In genomic region chr1:177014921-177015439, GRCm38 (mm10) we compare ENCODE assay signal across 7 mouse cellular contexts.
A peak's percentile ranks its signal among the peaks of the same experiment; 100 is the strongest.
DNase-seq lines count a peak whose midpoint lies in the region; ATAC-seq and TF ChIP-seq lines count a peak whose summit lies in the region.

No protein-coding gene starts in this region.

- no peaks in the 10 kb centered on the region for H3K9me3 ChIP-seq in liver, embryonic 12.5 days (replicated peaks)
- H3K9me3 ChIP-seq in liver, postnatal 0 days (ENCODE audit: low read length) = no peaks in the 10 kb centered on the region
- H3K9me3 ChIP-seq in embryonic facial prominence, embryonic 14.5 days (ENCODE audit: control insufficient read depth, low read length) = no peaks in the 10 kb centered on the region
- no peaks in the 10 kb centered on the region for H3K9me3 ChIP-seq in hindbrain, embryonic 13.5 days
- no peaks in the 10 kb centered on the region for H3K9me3 ChIP-seq in stomach, embryonic 14.5 days (ENCODE audit: control insufficient read depth, low read depth, low read length)

- no peak overlapping the region for H3K9ac ChIP-seq in liver, embryonic 12.5 days
- H3K9ac ChIP-seq in liver, postnatal 0 days (replicated peaks) = no peak overlapping the region
- H3K9ac ChIP-seq in embryonic facial prominence, embryonic 14.5 days (ENCODE audit: low read depth, low read length) = no peak overlapping the region
- H3K9ac ChIP-seq in hindbrain, embryonic 13.5 days = no peak overlapping the region
- H3K9ac ChIP-seq in stomach, embryonic 14.5 days (replicated peaks; ENCODE audit: low read depth, low read length) = no peak overlapping the region

- no peak for TF ChIP-seq CTCF in liver, postnatal 0 days (IDR thresholded peaks at IDR 0.05; ENCODE audit: low read depth)

- H3K4me2 ChIP-seq in liver, embryonic 12.5 days = no peak overlapping the region
- no peak overlapping the region for H3K4me2 ChIP-seq in liver, postnatal 0 days (ENCODE audit: low read depth, low read length)
- no peak overlapping the region for H3K4me2 ChIP-seq in embryonic facial prominence, embryonic 14.5 days (ENCODE audit: low read depth, low read length)
- no peak overlapping the region for H3K4me2 ChIP-seq in hindbrain, embryonic 13.5 days
- H3K4me2 ChIP-seq in stomach, embryonic 14.5 days (replicated peaks; ENCODE audit: low read depth, low read length) = no peak overlapping the region

- 0 out of 2 replicates have a peak, but pooled peaks have one; percentile 14 for ATAC-seq in liver, embryonic 12.5 days
- ATAC-seq in liver, postnatal 0 days = no peak
- peak; percentile 6; the same call in 1 of the 2 replicates for ATAC-seq in embryonic facial prominence, embryonic 14.5 days (ENCODE audit: low read depth)
- ATAC-seq in hindbrain, embryonic 13.5 days (ENCODE audit: low FRiP score) = 0 out of 2 replicates have a peak, but pooled peaks have one; percentile 16
- peak; percentile 48; the same call in 1 of the 2 replicates for ATAC-seq in stomach, embryonic 14.5 days (ENCODE audit: insufficient number of reproducible peaks, insufficient read depth, low FRiP score, low read depth)

- 56% methylated on average over 6 of the region's 6 CpGs for WGBS in liver, embryonic 12.5 days (ENCODE audit: insufficient replicate concordance)
- WGBS in liver, postnatal 0 days (ENCODE audit: insufficient replicate concordance) = 64% methylated on average over 6 of the region's 6 CpGs
- WGBS in embryonic facial prominence, embryonic 14.5 days = 34% methylated on average over 6 of the region's 6 CpGs
- WGBS in hindbrain, embryonic 13.5 days = 64% methylated on average over 6 of the region's 6 CpGs
- WGBS in stomach, embryonic 14.5 days = 54% methylated on average over 6 of the region's 6 CpGs

- H3K27me3 ChIP-seq in liver, embryonic 12.5 days (replicated peaks) = no peaks in the 10 kb centered on the region
- no peaks in the 10 kb centered on the region for H3K27me3 ChIP-seq in liver, postnatal 0 days (ENCODE audit: insufficient read depth, low read length)
- H3K27me3 ChIP-seq in embryonic facial prominence, embryonic 14.5 days (replicated peaks; ENCODE audit: control insufficient read depth, insufficient read depth, low read length) = no peaks in the 10 kb centered on the region
- H3K27me3 ChIP-seq in hindbrain, embryonic 13.5 days = no peaks in the 10 kb centered on the region
- H3K27me3 ChIP-seq in stomach, embryonic 14.5 days (ENCODE audit: control insufficient read depth, insufficient read depth, low read length) = no peaks in the 10 kb centered on the region

- no peak for TF ChIP-seq EP300 in liver, postnatal 0 days (IDR thresholded peaks at IDR 0.05; ENCODE audit: low read depth)

- H3K36me3 ChIP-seq in liver, embryonic 12.5 days = no peaks in the 10 kb centered on the region; the same call in 1 of the 2 replicates
- H3K36me3 ChIP-seq in liver, postnatal 0 days (replicated peaks; ENCODE audit: insufficient read depth, low read length) = no peaks in the 10 kb centered on the region
- no peaks in the 10 kb centered on the region; the same call in 1 of the 2 replicates for H3K36me3 ChIP-seq in embryonic facial prominence, embryonic 14.5 days (ENCODE audit: control insufficient read depth, insufficient read depth, low read length)
- no peaks in the 10 kb centered on the region for H3K36me3 ChIP-seq in hindbrain, embryonic 13.5 days
- no peaks in the 10 kb centered on the region for H3K36me3 ChIP-seq in stomach, embryonic 14.5 days (ENCODE audit: control insufficient read depth, insufficient read depth, low read length)

- no peak overlapping the region for H3K4me3 ChIP-seq in liver, embryonic 12.5 days
- H3K4me3 ChIP-seq in liver, postnatal 0 days (ENCODE audit: low read depth, low read length) = no peak overlapping the region
- H3K4me3 ChIP-seq in embryonic facial prominence, embryonic 14.5 days (ENCODE audit: low read depth, low read length) = no peak overlapping the region
- no peak overlapping the region for H3K4me3 ChIP-seq in hindbrain, embryonic 13.5 days
- no peak overlapping the region for H3K4me3 ChIP-seq in stomach, embryonic 14.5 days (ENCODE audit: low read depth, low read length)

- no peaks in the 10 kb centered on the region; the same call in 1 of the 2 replicates for H3K4me1 ChIP-seq in liver, embryonic 12.5 days
- H3K4me1 ChIP-seq in liver, postnatal 0 days (ENCODE audit: insufficient read depth) = 0 out of 2 replicates have a peak, but pooled peaks cover 3% of the 10 kb centered on the region
- peaks cover 16% of the 10 kb centered on the region for H3K4me1 ChIP-seq in embryonic facial prominence, embryonic 14.5 days (ENCODE audit: control insufficient read depth, insufficient read depth, low read length)
- peaks cover 42% of the 10 kb centered on the region for H3K4me1 ChIP-seq in hindbrain, embryonic 13.5 days (replicated peaks)
- H3K4me1 ChIP-seq in stomach, embryonic 14.5 days (ENCODE audit: control insufficient read depth, insufficient read depth, low read length) = peaks cover 19% of the 10 kb centered on the region

- DNase-seq in liver, postnatal 0 days = no peak
- no peak for DNase-seq in embryonic facial prominence, embryonic 14.5 days (ENCODE audit: low spot score)
- DNase-seq in cerebellum, postnatal 4 days (ENCODE audit: low spot score in 2 of 2) = no peak
- no peak for DNase-seq in layer of hippocampus, adult 9-10 months (ENCODE audit: low spot score)

- no peak overlapping the region for H3K27ac ChIP-seq in liver, embryonic 12.5 days
- H3K27ac ChIP-seq in liver, postnatal 0 days (ENCODE audit: low read depth) = no peak overlapping the region
- 0 out of 2 replicates have a peak overlapping the region, but pooled peaks have one; percentile 11 for H3K27ac ChIP-seq in embryonic facial prominence, embryonic 14.5 days (replicated peaks; ENCODE audit: low read depth, low read length)
- H3K27ac ChIP-seq in hindbrain, embryonic 13.5 days = peak overlapping the region; percentile 45; the same call in 1 of the 2 replicates
- peak overlapping the region; percentile 45; the same call in 1 of the 2 replicates for H3K27ac ChIP-seq in stomach, embryonic 14.5 days (ENCODE audit: low read length)

Comparison
In these comparisons a context has a peak if more than half of its experiments do, and no peak if none do; other contexts are left out.
1. H3K27ac ChIP-seq: peak in embryonic facial prominence, embryonic 14.5 days (single experiment), hindbrain, embryonic 13.5 days (single experiment) and stomach, embryonic 14.5 days (single experiment); none in liver, embryonic 12.5 days (single experiment) and liver, postnatal 0 days (single experiment).